Mouse (Mus musculus): ENCODE measurements around the gene Pax2.

- TF ChIP-seq EP300 (IDR thresholded peaks at IDR 0.05) (no peak), CTCF (IDR thresholded peaks at IDR 0.05) (no peak)
Measured at GRCm38 (mm10) chr19:44752056-44752940, 3.5 kb upstream of the Pax2 start.
